31 mouse cellular contexts compared by ENCODE assay signal in the genomic region with DNA sequence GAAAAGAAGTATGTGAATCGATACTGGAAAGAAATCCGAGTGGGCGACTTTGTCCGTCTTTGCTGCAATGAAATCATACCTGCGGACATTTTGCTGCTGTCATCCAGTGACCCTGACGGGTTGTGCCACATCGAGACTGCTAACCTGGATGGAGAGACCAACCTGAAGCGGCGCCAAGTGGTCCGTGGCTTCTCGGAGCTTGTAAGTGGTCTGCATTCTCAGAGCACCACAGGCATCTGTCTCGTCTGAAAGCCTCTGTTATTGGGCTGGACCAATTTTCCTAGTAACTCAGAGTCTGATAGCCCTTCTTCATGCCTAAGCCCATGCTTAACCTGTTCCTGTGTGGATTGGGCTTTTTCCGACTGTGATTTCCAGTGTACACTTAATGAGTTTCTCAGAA.
"Had no signal": no experiment of that assay in that cellular context is flagged by ENCODE, and none has a peak within 500 bp of the region (broad histone marks: within the 10 kb centered on the region; RNA-seq: fewer than 3 reads in every experiment).

No protein-coding gene starts in this region.

- H3K36me3 ChIP-seq: limb, embryonic 10.5 days; limb, embryonic 12.5 days; limb, embryonic 13.5 days; limb, embryonic 15.5 days; liver, embryonic 12.5 days; liver, embryonic 13.5 days; liver, embryonic 15.5 days; lung, embryonic 15.5 days; midbrain, embryonic 10.5 days; midbrain, embryonic 12.5 days; midbrain, embryonic 13.5 days; midbrain, embryonic 15.5 days; neural tube, embryonic 12.5 days had no signal

- H3K9ac ChIP-seq: limb, embryonic 12.5 days; limb, embryonic 13.5 days; limb, embryonic 15.5 days; liver, embryonic 12.5 days; liver, embryonic 13.5 days; liver, embryonic 14.5 days; liver, embryonic 15.5 days; liver, postnatal 0 days; lung, embryonic 14.5 days; lung, embryonic 15.5 days; midbrain, embryonic 12.5 days; midbrain, embryonic 13.5 days; midbrain, embryonic 15.5 days; neural tube, embryonic 12.5 days had no signal

- DNase-seq: left cerebral cortex, postnatal 4 days; liver; liver, embryonic 13.5 days; liver, postnatal 0 days; lung, adult 18-20 months; lung, adult 2 months; lung, embryonic 14.5 days; lung, postnatal 10 days; lung, postnatal 14 days; lung, postnatal 4 days; midbrain, embryonic 14.5 days had no signal

- ATAC-seq: liver, embryonic 12.5 days; liver, postnatal 0 days; lung, postnatal 0 days; midbrain, embryonic 13.5 days; midbrain, embryonic 15.5 days; midbrain, embryonic 16.5 days had no signal

- H3K4me3 ChIP-seq: left cerebral cortex, adult 2 months; limb, embryonic 10.5 days; limb, embryonic 12.5 days; limb, embryonic 13.5 days; limb, embryonic 15.5 days; liver, embryonic 12.5 days; liver, embryonic 13.5 days; liver, embryonic 15.5 days; lung, embryonic 15.5 days; megakaryocyte, embryonic 14.5 days; midbrain, embryonic 10.5 days; midbrain, embryonic 12.5 days; midbrain, embryonic 13.5 days; midbrain, embryonic 15.5 days; myocyte; neural tube, embryonic 12.5 days had no signal

- H3K4me1 ChIP-seq: limb, embryonic 12.5 days; limb, embryonic 13.5 days; limb, embryonic 15.5 days; liver, embryonic 12.5 days; liver, embryonic 13.5 days; liver, embryonic 15.5 days; midbrain, embryonic 10.5 days; midbrain, embryonic 12.5 days; midbrain, embryonic 13.5 days; midbrain, embryonic 15.5 days; neural tube, embryonic 12.5 days had no signal

- H3K4me2 ChIP-seq: limb, embryonic 12.5 days; limb, embryonic 13.5 days; limb, embryonic 15.5 days; liver, embryonic 11.5 days; liver, embryonic 12.5 days; liver, embryonic 13.5 days; liver, embryonic 15.5 days; lung, embryonic 14.5 days; lung, embryonic 15.5 days; midbrain, embryonic 12.5 days; midbrain, embryonic 13.5 days; midbrain, embryonic 15.5 days; neural tube, embryonic 12.5 days had no signal

- H3K27ac ChIP-seq: left cerebral cortex, adult 2 months; limb, embryonic 10.5 days; limb, embryonic 12.5 days; limb, embryonic 13.5 days; limb, embryonic 15.5 days; liver, embryonic 12.5 days; liver, embryonic 13.5 days; liver, embryonic 14.5 days; liver, embryonic 15.5 days; lung, embryonic 15.5 days; macrophage; midbrain, embryonic 10.5 days; midbrain, embryonic 12.5 days; midbrain, embryonic 13.5 days; midbrain, embryonic 15.5 days; neural tube, embryonic 12.5 days had no signal

- H3K9me3 ChIP-seq: limb, embryonic 10.5 days; limb, embryonic 12.5 days; limb, embryonic 13.5 days; limb, embryonic 15.5 days; liver, embryonic 12.5 days; liver, embryonic 13.5 days; liver, embryonic 15.5 days; lung, embryonic 15.5 days; megakaryocyte, embryonic 14.5 days; midbrain, embryonic 10.5 days; midbrain, embryonic 12.5 days; midbrain, embryonic 13.5 days; midbrain, embryonic 15.5 days; neural tube, embryonic 12.5 days had no signal

- H3K27me3 ChIP-seq: limb, embryonic 12.5 days; limb, embryonic 13.5 days; limb, embryonic 15.5 days; liver, embryonic 12.5 days; liver, embryonic 13.5 days; liver, embryonic 15.5 days; lung, embryonic 15.5 days; megakaryocyte, embryonic 14.5 days; midbrain, embryonic 12.5 days; midbrain, embryonic 13.5 days; midbrain, embryonic 15.5 days; neural tube, embryonic 12.5 days had no signal
